Mouse (Mus musculus) midbrain, embryonic 16.5 days (tissue): ENCODE results near the gene Olfm4. TPM values are rescaled to one million over a fixed set of nuclear protein-coding genes. Genes with fewer than 3 reads are reported as not detected.

Experiments
- ATAC-seq: fragments of 200-750 bp; cut with Nextera tagmentation; 2 replicates; pipeline ENCODE4 v1.8.0; 2017; ENCODE audit warnings: moderate TSS enrichment
- H3K27ac ChIP-seq: fragments of 300-500 bp; sonication (generic); 2 replicates; pipeline ENCODE4 v1.5.1; 2014; ENCODE audit warnings: mild to moderate bottlenecking, low read length, mixed read lengths
- H3K27me3 ChIP-seq: fragments of 300-500 bp; sonication (generic); 2 replicates; pipeline ENCODE4 v1.6.1; 2014; ENCODE audit warnings: low read depth, low read length, mixed read lengths; ENCODE audit not compliant: control insufficient read depth, insufficient read depth
- H3K36me3 ChIP-seq: fragments of 300-500 bp; sonication (generic); 2 replicates; pipeline ENCODE4 v1.6.1; 2014; ENCODE audit warnings: mild to moderate bottlenecking, low read length, moderate library complexity, mixed read lengths; ENCODE audit not compliant: control insufficient read depth, insufficient read depth
- H3K4me1 ChIP-seq: fragments of 300-500 bp; sonication (generic); 2 replicates; pipeline ENCODE4 v1.6.1; 2014; ENCODE audit warnings: mild to moderate bottlenecking, low read length, mixed read lengths; ENCODE audit not compliant: control insufficient read depth, insufficient read depth
- H3K4me2 ChIP-seq: fragments of 300-500 bp; sonication (generic); 2 replicates; pipeline ENCODE4 v1.6.1; 2014; ENCODE audit warnings: mild to moderate bottlenecking, low read length, mixed read lengths
- H3K4me3 ChIP-seq: fragments of 300-500 bp; sonication (generic); 2 replicates; pipeline ENCODE4 v1.5.1; 2014; ENCODE audit warnings: low read depth, mild to moderate bottlenecking, low read length, moderate library complexity, mixed read lengths
- H3K9ac ChIP-seq: fragments of 300-500 bp; sonication (generic); 2 replicates; pipeline ENCODE4 v1.6.1; 2014; ENCODE audit warnings: low read depth, low read length, mixed read lengths
- H3K9me3 ChIP-seq: fragments of 300-500 bp; sonication (generic); replicated peaks from 2 replicates; pipeline ENCODE4 v1.6.1; 2014; ENCODE audit warnings: mild to moderate bottlenecking, low read length, mixed read lengths; ENCODE audit not compliant: control insufficient read depth, poor library complexity, severe bottlenecking
- WGBS: fragments of 180-500 bp; shearing (Covaris S2); extraction: QIAGEN DNeasy Blood & Tissue Kit; methylation state at CpG from one replicate; pipeline ENCODE4 v1.1.7; 2014; 5-methylcytosine and 5-hydroxymethylcytosine counted together
- polyA plus RNA-seq: library from polyadenylated mRNA; unstranded; fragments of >200 nt; fragmentation: Nextera tagmentation; extraction: Ambion mirVana; gene quantifications from 2 replicates; pipeline ENCODE4 v1.2.1, GENCODE M21; 2015

Gene Olfm4
- 1.0 and 1.6 TPM in 2 replicates for polyA plus RNA-seq

DNA sequence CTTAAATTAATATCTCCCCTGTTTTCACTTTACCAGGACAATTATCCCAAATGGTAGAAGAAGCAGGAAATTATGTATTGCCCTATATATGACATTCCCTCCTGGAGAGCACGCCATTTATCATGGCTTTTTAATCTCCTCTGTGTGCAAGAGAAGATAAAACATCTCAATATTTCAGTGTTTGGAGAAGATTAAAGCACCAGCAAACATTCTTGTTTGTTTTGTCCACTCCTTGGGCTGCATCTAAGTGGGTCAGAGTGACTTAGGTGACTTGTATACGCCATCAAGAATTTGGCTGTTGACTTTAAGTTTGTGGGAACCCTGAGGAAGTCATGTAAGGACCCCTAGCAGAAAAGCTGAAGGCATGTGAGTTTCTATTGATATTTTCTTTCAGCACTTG lies at the start of gene Olfm4:
Olfm4 (plus strand) TSS at position 301 of the 400 bp plus-strand sequence.
- Histone ChIP-seq H3K9ac (no peak within 1 kb of the TSS), H3K27ac (no peak within 1 kb of the TSS), H3K4me3 (no peak within 1 kb of the TSS), H3K4me1 (no peaks in the 10 kb centered on the region), H3K27me3 (no peaks in the 10 kb centered on the region), H3K4me2 (no peak within 1 kb of the TSS), H3K9me3 (no peaks in the 10 kb centered on the region), H3K36me3 (no peaks in the 10 kb centered on the region)
- 73% methylated on average over 2 of the region's 2 CpGs for WGBS
- ATAC-seq = no peak

DNA sequence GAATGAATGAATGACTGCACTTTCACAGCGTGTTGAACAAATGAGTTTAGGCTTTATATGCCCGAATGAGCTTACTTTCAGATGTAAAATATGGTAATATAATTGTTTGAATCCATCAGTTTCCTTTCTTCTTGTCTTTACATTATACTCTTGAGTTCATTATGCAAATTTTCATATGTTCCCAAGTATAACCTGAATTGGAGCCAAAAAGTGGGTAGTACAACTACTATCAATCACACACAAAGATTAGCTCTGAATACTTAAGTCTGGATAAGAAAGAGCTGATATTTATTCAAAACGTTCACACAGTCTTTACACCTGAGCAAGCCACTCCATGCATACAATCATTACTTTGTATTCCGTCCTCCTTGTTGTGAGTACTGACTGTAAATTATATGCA lies 49.5 kb upstream of the Olfm4 start:
- no peaks in the 10 kb centered on the region for H3K4me1 ChIP-seq
- H3K27ac ChIP-seq = no peak overlapping the region
- H3K9ac ChIP-seq = no peak overlapping the region
- ATAC-seq = no peak
- H3K36me3 ChIP-seq = no peaks in the 10 kb centered on the region
- H3K4me3 ChIP-seq = no peak overlapping the region
- H3K4me2 ChIP-seq = no peak overlapping the region
- WGBS = 71% methylated on average over 4 of the region's 4 CpGs
- no peaks in the 10 kb centered on the region for H3K9me3 ChIP-seq
- H3K27me3 ChIP-seq = no peaks in the 10 kb centered on the region

DNA sequence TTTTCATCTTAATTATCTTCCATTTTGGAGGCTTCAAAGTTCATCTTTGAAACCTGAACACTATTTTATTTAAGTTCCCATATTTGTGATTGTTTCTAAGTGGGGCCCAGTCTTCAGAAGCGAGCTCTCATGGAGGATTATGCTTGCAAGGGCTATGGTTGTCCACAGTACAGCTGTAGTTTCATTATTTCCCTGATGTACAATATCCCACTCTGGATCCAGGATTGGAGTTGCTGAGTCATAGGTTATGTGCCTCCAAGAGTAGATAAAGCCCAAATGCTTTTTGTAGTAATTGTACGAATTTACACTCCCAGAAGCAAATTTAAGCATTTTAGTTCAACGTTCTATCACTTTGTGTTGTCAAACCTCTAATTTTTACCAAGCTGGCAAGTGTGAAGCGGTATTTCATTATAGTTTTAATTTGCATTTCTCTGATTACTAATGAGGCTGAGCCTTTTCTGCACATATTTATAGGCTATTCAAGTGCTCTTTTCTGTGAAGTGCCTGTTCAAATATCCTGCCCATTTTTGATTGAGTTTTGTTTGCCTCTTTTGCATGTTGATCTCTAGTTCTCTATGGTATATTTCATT lies 46.9 kb upstream of the Olfm4 start:
- Histone ChIP-seq H3K36me3 (no peaks in the 10 kb centered on the region), H3K4me2 (no peak overlapping the region), H3K27me3 (no peaks in the 10 kb centered on the region), H3K9me3 (no peaks in the 10 kb centered on the region), H3K27ac (peak overlapping the region; percentile 13; the same call in 1 of the 2 replicates), H3K9ac (no peak overlapping the region), H3K4me1 (no peaks in the 10 kb centered on the region), H3K4me3 (no peak overlapping the region)
- WGBS = 57% methylated on average over 4 of the region's 4 CpGs
- no peak for ATAC-seq

DNA sequence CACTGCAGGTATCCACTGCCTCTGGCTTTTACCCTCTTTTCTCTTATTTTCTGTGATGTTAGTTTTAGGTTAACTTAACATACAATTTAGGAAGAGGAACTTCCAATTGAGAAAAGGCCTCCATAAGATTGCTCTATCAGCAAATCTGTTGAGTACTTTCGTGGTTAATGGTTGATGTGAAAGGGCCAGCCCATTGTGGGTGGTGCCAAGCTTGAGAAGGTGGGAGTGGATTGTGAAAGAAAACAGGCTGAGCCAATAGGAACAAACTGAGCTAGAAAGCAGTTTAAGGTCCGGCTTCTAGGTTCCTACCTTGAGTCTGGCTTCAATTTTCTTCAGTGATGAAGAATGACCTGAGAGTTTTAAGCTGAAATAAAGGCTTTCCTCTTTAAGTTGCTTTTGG lies 38.0 kb upstream of the Olfm4 start:
- no peaks in the 10 kb centered on the region for H3K4me1 ChIP-seq
- no peak overlapping the region for H3K9ac ChIP-seq
- no peak overlapping the region for H3K4me3 ChIP-seq
- no peak overlapping the region for H3K4me2 ChIP-seq
- no peak for ATAC-seq
- no peaks in the 10 kb centered on the region for H3K9me3 ChIP-seq
- 75% methylated on average over 2 of the region's 2 CpGs for WGBS
- H3K27me3 ChIP-seq = no peaks in the 10 kb centered on the region
- no peak overlapping the region for H3K27ac ChIP-seq
- no peaks in the 10 kb centered on the region for H3K36me3 ChIP-seq

DNA sequence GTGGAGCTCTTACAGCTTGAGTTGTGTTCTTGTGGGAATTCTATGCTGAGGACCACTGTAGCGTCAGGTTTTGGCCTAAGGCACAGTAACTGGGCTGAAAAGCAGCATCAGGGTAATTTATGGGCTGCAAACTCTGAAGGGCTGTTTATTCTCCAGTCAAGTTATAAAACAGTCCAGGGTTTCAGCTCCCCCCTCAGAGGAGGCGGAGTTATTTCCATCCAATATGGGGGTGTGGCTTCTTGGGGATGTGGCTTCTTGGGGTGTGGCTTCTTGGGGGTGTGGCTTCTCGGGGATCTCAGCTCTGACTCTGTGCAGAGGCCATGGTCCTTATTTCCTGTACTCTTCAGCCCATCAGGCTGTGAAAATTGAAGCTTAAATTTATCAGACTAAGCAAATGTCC lies 28.2 kb upstream of the Olfm4 start:
- no peaks in the 10 kb centered on the region for H3K36me3 ChIP-seq
- no peak overlapping the region for H3K4me2 ChIP-seq
- no peak overlapping the region for H3K9ac ChIP-seq
- no peak overlapping the region for H3K27ac ChIP-seq
- ATAC-seq = no peak
- H3K4me3 ChIP-seq = no peak overlapping the region
- H3K9me3 ChIP-seq = no peaks in the 10 kb centered on the region
- 84% methylated on average over 3 of the region's 3 CpGs for WGBS
- H3K4me1 ChIP-seq = peaks cover 2% of the 10 kb centered on the region; the same call in 1 of the 2 replicates
- H3K27me3 ChIP-seq = no peaks in the 10 kb centered on the region

DNA sequence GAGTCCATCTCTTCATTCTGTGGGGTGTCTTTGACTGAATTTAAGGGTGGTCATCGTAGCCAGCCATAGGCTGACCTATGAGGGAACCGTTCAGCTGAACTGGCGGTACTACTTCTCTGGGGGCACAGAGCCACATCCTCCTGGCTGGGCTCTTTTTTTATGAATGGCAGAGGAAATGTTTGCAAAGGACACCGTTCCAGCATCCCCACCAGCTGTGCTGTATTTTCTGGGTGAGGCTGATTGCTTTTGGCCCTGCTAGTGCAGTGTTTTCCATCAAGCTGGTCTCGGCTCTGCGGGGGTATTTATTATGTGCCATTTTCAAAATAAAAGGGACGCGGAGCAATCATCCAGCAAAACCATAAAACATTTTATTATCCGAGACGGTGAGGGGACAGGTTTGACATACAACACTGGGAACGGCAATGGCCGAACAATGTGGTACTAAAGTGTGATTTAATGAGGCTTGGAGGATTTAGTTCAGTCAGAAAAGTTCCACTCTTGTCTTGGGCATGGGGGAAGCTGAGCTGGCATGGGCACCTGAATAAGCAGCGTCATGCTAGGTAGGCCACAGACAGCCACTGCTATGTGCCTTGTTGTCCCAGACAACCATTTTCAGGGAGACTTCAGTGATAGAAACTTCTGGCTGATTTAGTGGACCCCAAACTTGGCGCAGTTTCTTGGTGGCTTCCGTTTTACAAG lies 25.9 kb upstream of the Olfm4 start:
- no peaks in the 10 kb centered on the region for H3K36me3 ChIP-seq
- ATAC-seq = no peak
- H3K27me3 ChIP-seq = no peaks in the 10 kb centered on the region
- WGBS = 89% methylated on average over 15 of the region's 15 CpGs
- no peak overlapping the region for H3K4me3 ChIP-seq
- no peaks in the 10 kb centered on the region for H3K9me3 ChIP-seq
- H3K4me2 ChIP-seq = no peak overlapping the region
- H3K4me1 ChIP-seq = peaks cover 9% of the 10 kb centered on the region
- no peak overlapping the region for H3K27ac ChIP-seq
- no peak overlapping the region for H3K9ac ChIP-seq

DNA sequence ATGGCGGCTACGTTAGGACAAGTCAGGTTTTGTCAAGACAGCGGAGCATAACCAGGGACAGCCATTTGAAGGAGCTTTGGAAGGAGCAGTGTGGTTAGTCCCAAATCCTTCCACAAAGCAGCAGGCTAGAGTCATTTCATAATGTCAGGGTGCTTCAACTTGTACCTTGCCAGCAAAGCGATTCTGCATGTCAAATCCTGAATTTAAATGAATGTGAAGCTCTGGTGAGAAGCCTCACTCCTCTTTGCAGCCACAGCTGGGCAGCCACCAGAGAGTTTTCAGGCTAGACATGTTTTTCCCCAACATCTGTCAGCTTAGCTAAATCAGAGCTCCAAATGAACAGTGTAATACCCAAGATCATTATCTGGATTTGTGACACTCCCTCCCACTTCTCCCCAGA lies 22.7 kb upstream of the Olfm4 start:
- H3K9me3 ChIP-seq = no peaks in the 10 kb centered on the region
- H3K4me2 ChIP-seq = no peak overlapping the region
- H3K4me1 ChIP-seq = peaks cover 9% of the 10 kb centered on the region
- 45% methylated on average over 4 of the region's 4 CpGs for WGBS
- no peak overlapping the region for H3K4me3 ChIP-seq
- H3K27me3 ChIP-seq = no peaks in the 10 kb centered on the region
- no peak overlapping the region for H3K9ac ChIP-seq
- peak overlapping the region; percentile 76 for H3K27ac ChIP-seq
- H3K36me3 ChIP-seq = no peaks in the 10 kb centered on the region
- peak; percentile 63 for ATAC-seq

DNA sequence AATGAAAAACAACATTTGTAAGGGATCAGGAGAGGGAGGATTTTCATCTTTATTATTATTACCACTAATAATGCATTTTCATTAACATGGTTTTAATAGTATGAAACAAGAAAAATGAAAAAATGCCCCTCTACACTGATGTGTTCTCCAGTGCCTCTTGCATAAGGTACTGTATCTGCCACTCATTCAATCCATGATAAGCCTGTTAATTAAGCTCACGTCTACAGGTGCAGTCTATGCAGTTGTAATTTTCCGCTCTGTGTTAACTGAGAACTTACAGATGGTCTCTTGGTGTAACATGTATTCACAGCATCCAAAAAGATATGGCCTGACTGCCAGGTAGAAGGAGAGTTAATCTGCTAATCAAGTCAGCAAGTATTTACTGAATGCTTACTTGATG lies 22.3 kb upstream of the Olfm4 start:
- 63% methylated on average over 2 of the region's 2 CpGs for WGBS
- Histone ChIP-seq H3K4me2 (no peak overlapping the region), H3K36me3 (no peaks in the 10 kb centered on the region), H3K4me1 (peaks cover 9% of the 10 kb centered on the region), H3K9ac (no peak overlapping the region), H3K9me3 (no peaks in the 10 kb centered on the region), H3K27me3 (no peaks in the 10 kb centered on the region), H3K4me3 (no peak overlapping the region), H3K27ac (peak overlapping the region; percentile 76)
- ATAC-seq = peak; percentile 61; the same call in 1 of the 2 replicates

DNA sequence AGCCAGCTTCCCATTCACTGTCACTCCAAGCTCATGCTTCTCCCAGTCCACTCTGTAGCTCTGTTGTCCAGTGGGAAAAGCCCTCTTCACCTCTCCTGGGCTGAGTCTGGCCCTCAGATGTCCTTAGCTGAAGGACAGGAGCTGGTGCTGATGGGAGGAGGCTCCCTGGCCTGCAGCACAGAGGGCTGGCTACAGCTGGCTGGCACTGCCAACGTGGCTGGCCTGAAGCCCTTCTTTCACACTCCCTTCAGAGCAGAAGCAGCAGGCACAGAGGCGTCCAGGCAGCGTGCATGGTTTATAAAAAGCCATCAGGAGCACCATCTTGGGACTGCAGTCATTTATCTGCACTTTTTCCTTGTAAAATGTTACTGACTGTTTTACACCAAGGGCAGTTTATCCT lies 13.7 kb upstream of the Olfm4 start:
- Histone ChIP-seq H3K9me3 (no peaks in the 10 kb centered on the region), H3K4me3 (no peak overlapping the region), H3K27ac (no peak overlapping the region), H3K9ac (no peak overlapping the region), H3K27me3 (no peaks in the 10 kb centered on the region; the same call in 1 of the 2 replicates), H3K36me3 (no peaks in the 10 kb centered on the region), H3K4me2 (no peak overlapping the region), H3K4me1 (no peaks in the 10 kb centered on the region)
- peak; percentile 42; the same call in 1 of the 2 replicates for ATAC-seq
- WGBS = 60% methylated on average over 3 of the region's 3 CpGs
